Mouse (Mus musculus): ENCODE measurements at regions not wholly inside any gene's neighbourhood (a gene's known extent, or its start where the extent isn't known, plus 50 kb on each side); places are given as distances from the start of the nearest gene placed in this dataset.

- DNase-seq: no peak
These were observed 57.8 kb upstream of the Rmdn2 start for GRCm38 (mm10) chr17:79553850-79554249.

GRCm38 (mm10) chr17:79555593-79555992, 56.1 kb upstream of the Rmdn2 start:
- no peak for DNase-seq

Measured in right cerebral cortex, postnatal 25 days (tissue).